Mouse (Mus musculus): Measurements from ENCODE around the gene Tceanc.
A peak's percentile ranks its signal among the peaks of the same experiment; 100 is the strongest.

The Tceanc gene

GRCm38 (mm10) chrX:166509761-166510738 lies 8.3 kb downstream of the Tceanc start:
- no peak for TF ChIP-seq GATA4 (IDR thresholded peaks at IDR 0.05; ENCODE audit: insufficient replicate concordance, low read length)

DNA sequence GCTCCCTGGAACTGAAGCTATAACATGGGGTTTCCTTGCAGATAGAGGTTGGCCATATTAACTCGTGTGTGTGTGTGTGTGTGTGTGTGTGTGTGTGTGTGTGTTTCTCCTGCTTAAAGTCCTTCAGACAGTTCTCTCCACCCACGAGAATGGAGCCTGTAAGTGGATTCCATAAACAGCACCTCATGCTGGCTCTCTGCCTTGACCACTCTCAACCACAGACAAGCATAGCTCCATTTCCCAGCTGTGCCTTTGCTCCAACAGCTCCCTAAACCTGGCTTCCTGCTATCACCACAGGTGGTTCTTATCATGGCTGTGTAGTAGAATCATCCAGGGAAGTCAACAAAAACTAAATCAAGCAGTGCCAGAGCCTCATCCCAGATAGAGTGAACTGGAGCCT lies 13.9 kb downstream of the Tceanc start:
- TF ChIP-seq GATA4 (IDR thresholded peaks at IDR 0.05; ENCODE audit: insufficient replicate concordance, low read length) = no peak

- no peak for TF ChIP-seq GATA4 (IDR thresholded peaks at IDR 0.05; ENCODE audit: insufficient replicate concordance, low read length)
Measured at GRCm38 (mm10) chrX:166499496-166500190, 18.7 kb downstream of the Tceanc start.

DNA sequence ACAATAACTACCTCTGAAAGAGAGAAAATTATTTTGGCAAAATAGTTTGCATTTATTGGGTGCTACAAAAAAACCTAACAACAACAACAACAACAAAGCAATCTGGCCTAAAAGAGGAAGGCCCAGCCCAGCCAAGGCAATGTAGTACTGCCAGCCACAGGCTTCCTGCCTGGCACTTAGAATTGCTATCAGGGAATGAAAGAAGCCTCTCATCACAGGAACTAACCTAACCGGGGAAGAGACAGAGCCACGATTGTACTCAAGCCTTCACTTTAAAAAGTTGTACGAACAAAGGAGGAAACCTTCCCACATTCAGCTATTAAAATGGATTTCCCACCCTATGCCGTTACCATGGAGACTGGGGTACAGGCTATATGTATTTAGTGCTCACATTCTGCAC lies 20.6 kb downstream of the Tceanc start:
- TF ChIP-seq GATA4 (IDR thresholded peaks at IDR 0.05; ENCODE audit: insufficient replicate concordance, low read length) = no peak

- no peak for TF ChIP-seq GATA4 (IDR thresholded peaks at IDR 0.05; ENCODE audit: insufficient replicate concordance, low read length)
Measured at GRCm38 (mm10) chrX:166495052-166495451, 23.3 kb downstream of the Tceanc start.

- TF ChIP-seq GATA4 (IDR thresholded peaks at IDR 0.05; ENCODE audit: insufficient replicate concordance, low read length) = no peak
Measured at GRCm38 (mm10) chrX:166479365-166479983, 38.9 kb downstream of the Tceanc start, which contains the start of gene Rab9. TSS of gene Rab9 (minus strand) at chrX:166479867.

DNA sequence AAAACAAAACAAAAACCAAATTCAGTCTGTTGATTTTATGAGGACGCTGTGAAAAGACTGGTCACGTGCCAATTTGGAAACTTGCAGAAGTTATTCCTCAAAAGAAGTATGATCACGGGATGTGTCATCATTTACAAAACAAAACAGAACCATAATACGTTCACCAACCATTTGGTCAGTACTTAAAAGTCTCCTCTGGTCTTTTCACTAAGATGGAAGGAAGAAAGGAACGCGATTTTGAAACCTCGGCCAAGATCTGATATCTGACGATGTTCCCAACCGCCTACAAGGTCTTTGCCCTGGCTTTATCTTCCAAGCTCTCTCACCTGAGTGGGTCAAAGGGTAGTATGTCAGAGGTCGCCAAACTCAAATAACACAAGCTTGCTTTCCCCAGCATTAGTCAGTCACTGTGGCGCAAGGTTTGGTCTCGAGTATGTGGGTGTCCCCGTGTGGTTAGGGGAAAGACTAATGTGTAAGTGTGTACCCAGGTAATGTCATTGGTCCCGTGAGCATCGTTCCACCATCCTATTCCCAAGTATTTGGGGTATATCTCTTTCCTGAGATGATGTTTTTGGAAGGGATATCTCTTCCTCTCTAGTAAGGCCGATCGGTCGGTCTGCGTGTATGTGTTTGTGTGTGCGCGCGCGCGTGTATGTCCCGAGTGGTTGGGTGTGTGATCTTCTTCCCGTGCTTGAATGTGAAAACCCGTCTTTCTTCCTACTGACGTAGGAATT lies 39.6 kb downstream of the Tceanc start:
- peak; percentile 76; the same call in 1 of the 2 replicates for TF ChIP-seq GATA4 (IDR thresholded peaks at IDR 0.05; ENCODE audit: insufficient replicate concordance, low read length)

DNA sequence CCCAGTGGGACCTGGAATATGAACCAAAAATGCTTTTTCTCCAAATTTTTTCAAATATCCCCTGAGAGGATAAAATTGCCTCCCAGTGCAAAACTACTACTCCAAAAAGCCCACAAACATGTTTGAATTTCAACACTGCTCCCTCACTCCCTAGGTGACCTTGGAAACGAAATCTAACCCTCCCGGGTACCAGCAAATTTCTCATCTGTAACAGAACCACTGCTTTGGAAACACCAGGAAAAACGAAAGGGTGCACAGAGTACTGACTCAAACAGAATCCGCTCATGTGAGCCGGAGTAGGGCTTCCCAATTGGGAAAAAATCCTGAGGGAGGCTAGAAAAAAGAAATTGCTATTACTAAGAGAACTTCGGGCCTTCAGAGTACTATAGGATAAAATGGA lies 41.0 kb downstream of the Tceanc start:
- no peak for TF ChIP-seq GATA4 (IDR thresholded peaks at IDR 0.05; ENCODE audit: insufficient replicate concordance, low read length)

GRCm38 (mm10) chrX:166472612-166473011 lies 45.8 kb downstream of the Tceanc start:
- TF ChIP-seq GATA4 (IDR thresholded peaks at IDR 0.05; ENCODE audit: insufficient replicate concordance, low read length) = no peak

DNA sequence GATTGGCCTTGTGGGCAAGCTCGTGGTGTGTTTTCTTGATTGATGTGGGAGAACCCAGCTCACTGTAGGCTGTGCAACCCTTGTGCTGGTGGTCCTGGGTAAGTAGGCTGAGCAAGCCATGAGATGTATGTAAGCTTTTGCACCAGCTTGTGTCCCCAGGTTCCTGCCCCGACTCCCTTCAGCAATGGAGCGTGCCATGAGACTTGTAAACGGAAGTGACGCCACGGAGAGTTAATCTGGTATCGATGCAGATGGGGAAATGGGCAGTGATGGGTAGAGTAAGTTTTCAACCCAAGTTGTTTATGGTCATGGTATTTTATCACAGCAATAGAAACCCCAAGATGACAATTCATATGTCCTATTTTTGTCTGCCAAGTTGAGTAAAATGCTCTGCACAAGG lies 50.0 kb downstream of the Tceanc start:
- TF ChIP-seq GATA4 (IDR thresholded peaks at IDR 0.05; ENCODE audit: insufficient replicate concordance, low read length) = no peak

DNA sequence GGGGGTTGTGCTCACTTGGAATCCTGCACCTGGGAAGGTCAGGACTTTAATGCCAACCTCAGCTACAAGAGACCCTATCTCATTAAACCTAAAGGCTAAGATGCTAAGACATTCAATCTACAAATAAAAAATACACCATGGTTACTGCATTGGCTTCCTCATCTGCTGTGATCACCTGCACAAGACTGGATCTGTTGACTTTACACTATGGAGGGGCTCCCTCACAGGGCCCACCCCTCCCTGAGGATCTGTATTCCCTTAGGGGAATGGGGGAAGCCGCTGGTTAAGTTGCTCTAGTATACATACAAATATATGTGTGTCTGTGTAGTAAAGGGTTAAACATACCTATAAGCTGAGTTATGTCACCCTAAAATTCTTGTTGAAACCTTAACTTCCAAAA lies 62.8 kb downstream of the Tceanc start:
- TF ChIP-seq GATA4 (IDR thresholded peaks at IDR 0.05; ENCODE audit: insufficient replicate concordance, low read length) = no peak

DNA sequence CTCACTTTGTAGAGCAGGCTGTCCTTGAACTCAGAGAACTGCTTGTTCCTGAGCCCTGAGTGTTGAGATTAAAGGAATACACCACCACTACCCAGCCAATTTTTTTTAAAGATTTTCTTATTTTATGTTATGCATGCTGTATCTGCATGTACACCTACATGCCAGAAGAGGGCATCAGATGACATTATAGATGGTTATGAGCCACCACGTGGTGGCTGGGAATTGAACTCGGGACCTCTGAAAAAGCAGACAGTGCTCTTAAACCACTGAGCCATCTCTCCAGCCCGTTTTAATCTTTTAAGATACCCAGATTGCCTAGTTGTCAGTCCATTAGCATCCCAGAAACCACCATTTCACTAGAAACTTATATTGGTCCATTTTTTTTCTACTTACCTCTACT lies 64.0 kb downstream of the Tceanc start:
- no peak for TF ChIP-seq GATA4 (IDR thresholded peaks at IDR 0.05; ENCODE audit: insufficient replicate concordance, low read length)

- no peak for TF ChIP-seq GATA4 (IDR thresholded peaks at IDR 0.05; ENCODE audit: insufficient replicate concordance, low read length)
Measured at GRCm38 (mm10) chrX:166453532-166453931, 64.8 kb downstream of the Tceanc start.
